Mouse (Mus musculus) kidney, postnatal 0 days (tissue): ENCODE results near the gene Ksr2. TPM values are rescaled to one million over a fixed set of nuclear protein-coding genes. Genes with fewer than 3 reads are reported as not detected.

Experiments used
- ATAC-seq: fragments of 200-750 bp; cut with Nextera tagmentation; replicated peaks from 2 replicates; pipeline ENCODE4 v1.8.0; 2017; ENCODE audit warnings: low read depth, moderate number of reproducible peaks, moderate TSS enrichment, moderate library complexity; ENCODE audit not compliant: low FRiP score
- DNase-seq: peaks from one replicate; pipeline ENCODE4 v3.0.0-alpha.2; 2016; ENCODE audit warnings: low spot score
- H3K27ac ChIP-seq: fragments of 300-500 bp; sonication (generic); 2 replicates; pipeline ENCODE4 v1.5.1; 2014; ENCODE audit warnings: mild to moderate bottlenecking
- H3K27me3 ChIP-seq: fragments of 300-500 bp; sonication (generic); 2 replicates; pipeline ENCODE4 v1.6.1; 2014; ENCODE audit warnings: low read length, mixed read lengths; ENCODE audit not compliant: insufficient read depth
- H3K36me3 ChIP-seq: fragments of 300-500 bp; sonication (generic); 2 replicates; pipeline ENCODE4 v1.6.1; 2014; ENCODE audit warnings: low read length, mixed read lengths; ENCODE audit not compliant: insufficient read depth
- H3K4me1 ChIP-seq: fragments of 300-500 bp; sonication (generic); replicated peaks from 2 replicates; pipeline ENCODE4 v1.6.1; 2014; ENCODE audit warnings: antibody characterized with exemption, low read length, mixed read lengths; ENCODE audit not compliant: insufficient read depth
- H3K4me2 ChIP-seq: fragments of 300-500 bp; sonication (generic); 2 replicates; pipeline ENCODE4 v1.6.1; 2014; ENCODE audit warnings: mild to moderate bottlenecking, low read length, moderate library complexity, mixed read lengths
- H3K4me3 ChIP-seq: fragments of 300-500 bp; sonication (generic); replicated peaks from 2 replicates; pipeline ENCODE4 v1.5.1; 2014; ENCODE audit warnings: low read depth, low read length
- H3K9ac ChIP-seq: fragments of 300-500 bp; sonication (generic); 2 replicates; pipeline ENCODE4 v1.6.1; 2014; ENCODE audit warnings: low read depth, low read length
- H3K9me3 ChIP-seq: fragments of 300-500 bp; sonication (generic); replicated peaks from 2 replicates; pipeline ENCODE4 v1.6.1; 2016; ENCODE audit warnings: low read length, inconsistent platforms, mixed read lengths
- CTCF ChIP-seq: IDR thresholded peaks from 2 replicates; pipeline ENCODE4 v1.5.1; 2016; ENCODE audit warnings: antibody characterized with exemption, low read depth, mild to moderate bottlenecking, moderate library complexity
- WGBS: fragments of 180-500 bp; shearing (Covaris S2); extraction: QIAGEN DNeasy Blood & Tissue Kit; methylation state at CpG from one replicate; pipeline ENCODE4 v1.1.7; 2014; 5-methylcytosine and 5-hydroxymethylcytosine counted together
- polyA plus RNA-seq: library from polyadenylated mRNA; unstranded; fragments of >200 nt; fragmentation: Nextera tagmentation; extraction: Ambion mirVana; gene quantifications from 2 replicates; pipeline ENCODE4 v1.2.1, GENCODE M21; 2015

The Ksr2 gene
- polyA plus RNA-seq, 1 experiment from 2014 or later, result 0.71 TPM

DNA sequence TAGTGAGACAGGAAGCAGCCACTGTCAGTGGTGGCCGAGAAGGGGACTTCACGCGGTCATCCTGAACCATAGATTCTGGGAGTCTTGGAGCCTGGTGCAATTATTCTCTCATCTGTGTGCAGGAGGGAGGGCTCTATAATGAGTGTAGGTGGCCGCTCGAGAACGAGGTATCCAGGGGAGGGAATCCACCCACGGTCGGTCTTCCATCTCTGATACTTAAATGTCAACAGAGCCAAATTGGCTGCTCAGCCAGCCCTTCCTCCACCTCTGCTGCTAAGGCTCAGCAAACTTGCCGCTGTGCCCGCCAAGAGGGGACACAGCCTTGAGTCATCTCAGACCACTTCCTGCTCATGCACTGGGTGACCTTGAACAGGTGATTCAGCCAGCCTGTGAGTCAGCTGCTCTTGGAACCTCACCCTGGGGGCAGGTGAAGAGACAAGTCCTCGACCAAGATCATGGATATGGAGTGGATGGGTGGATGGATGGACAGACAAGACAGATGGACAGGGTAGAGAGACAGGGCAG, 330.9 kb downstream of the Ksr2 start:
- ATAC-seq, result peak; percentile 64

DNA sequence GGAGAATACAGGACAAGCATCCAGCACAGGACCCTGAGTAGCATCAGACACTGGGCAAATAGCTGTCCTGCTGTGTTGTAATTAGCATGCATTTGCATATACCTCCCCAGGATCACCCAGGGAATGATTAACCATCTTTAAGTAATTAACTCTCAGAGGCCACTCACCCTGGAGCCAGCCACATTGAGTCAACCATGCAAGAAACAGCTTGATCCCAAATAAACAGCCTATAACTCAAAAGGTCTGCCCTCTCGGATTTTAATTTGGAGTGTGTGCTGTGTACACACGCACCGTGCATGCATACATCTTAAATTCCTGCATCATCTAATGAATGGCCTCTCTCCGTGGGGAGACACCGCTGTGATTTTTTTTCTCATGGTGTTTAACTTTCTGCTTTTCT, 335.6 kb downstream of the Ksr2 start:
- H3K4me1 ChIP-seq, result no peaks in the 10 kb centered on the region
- H3K36me3 ChIP-seq, result no peaks in the 10 kb centered on the region
- 14% methylated on average over 5 of the region's 5 CpGs for WGBS
- no peak overlapping the region for H3K4me3 ChIP-seq
- TF ChIP-seq CTCF, result no peak
- peak overlapping the region; percentile 54 for H3K27ac ChIP-seq
- H3K9ac ChIP-seq, result no peak overlapping the region
- peak; percentile 37 for DNase-seq
- no peaks in the 10 kb centered on the region for H3K9me3 ChIP-seq
- H3K27me3 ChIP-seq, result no peaks in the 10 kb centered on the region
- peak; percentile 50; the same call in 1 of the 2 replicates for ATAC-seq
- H3K4me2 ChIP-seq, result no peak overlapping the region

More for the DNA sequence above, 330.9 kb downstream of the Ksr2 start:
- Histone ChIP-seq H3K27me3 (no peaks in the 10 kb centered on the region), H3K9ac (no peak overlapping the region), H3K27ac (no peak overlapping the region), H3K4me2 (no peak overlapping the region), H3K4me1 (no peaks in the 10 kb centered on the region), H3K36me3 (no peaks in the 10 kb centered on the region), H3K4me3 (no peak overlapping the region), H3K9me3 (no peaks in the 10 kb centered on the region)
- DNase-seq, result no peak
- WGBS, result 47% methylated on average over 11 of the region's 11 CpGs
- TF ChIP-seq CTCF, result no peak

- Histone ChIP-seq H3K4me2 (no peak overlapping the region), H3K4me3 (no peak overlapping the region), H3K36me3 (no peaks in the 10 kb centered on the region), H3K4me1 (no peaks in the 10 kb centered on the region), H3K27me3 (no peaks in the 10 kb centered on the region), H3K27ac (no peak overlapping the region), H3K9me3 (no peaks in the 10 kb centered on the region), H3K9ac (no peak overlapping the region)
- WGBS, result 58% methylated on average over 12 of the region's 12 CpGs
- no peak for TF ChIP-seq CTCF
- ATAC-seq (no peak), DNase-seq (no peak)
Measured at GRCm38 (mm10) chr5:117757696-117758482, 344.1 kb downstream of the Ksr2 start.

DNA sequence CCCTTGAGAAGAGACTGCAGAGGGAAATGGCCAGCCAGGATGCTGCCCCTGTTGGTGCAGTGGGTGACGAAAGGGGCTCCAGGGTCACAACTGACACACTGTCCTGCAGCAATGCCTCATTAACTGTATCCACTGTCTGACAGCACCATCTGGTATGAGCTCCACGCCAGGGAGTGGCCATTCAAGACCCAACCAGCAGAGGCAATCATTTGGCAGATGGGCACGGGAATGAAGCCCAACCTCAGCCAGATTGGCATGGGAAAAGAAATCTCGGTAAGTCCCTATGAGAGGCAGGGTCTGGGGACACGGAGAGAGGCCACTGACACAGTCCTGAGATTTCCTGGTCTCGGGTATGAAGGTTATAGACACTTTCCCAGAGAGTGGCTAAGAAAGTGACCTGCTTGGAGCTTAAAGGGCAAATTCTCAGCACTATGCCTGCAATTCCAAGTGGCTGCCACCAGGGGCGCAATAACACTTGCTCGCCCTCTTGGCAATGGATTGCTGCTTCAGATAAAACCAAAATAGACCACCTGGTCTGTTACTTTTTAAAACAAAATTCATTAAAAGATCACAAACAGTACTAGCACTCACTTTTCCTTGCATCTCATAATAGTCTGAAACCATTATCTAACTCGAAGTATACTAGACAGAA, 347.5 kb downstream of the Ksr2 start:
- H3K27ac ChIP-seq, result no peak overlapping the region
- no peak for DNase-seq
- ATAC-seq, result no peak
- WGBS, result 68% methylated on average over 9 of the region's 9 CpGs
- H3K36me3 ChIP-seq, result no peaks in the 10 kb centered on the region
- H3K4me2 ChIP-seq, result no peak overlapping the region
- peak; percentile 30; the same call in 1 of the 2 replicates for TF ChIP-seq CTCF
- H3K4me3 ChIP-seq, result no peak overlapping the region
- no peaks in the 10 kb centered on the region for H3K27me3 ChIP-seq
- no peaks in the 10 kb centered on the region for H3K9me3 ChIP-seq
- no peaks in the 10 kb centered on the region for H3K4me1 ChIP-seq
- H3K9ac ChIP-seq, result no peak overlapping the region

GRCm38 (mm10) chr5:117764496-117764895, 350.7 kb downstream of the Ksr2 start:
- TF ChIP-seq CTCF, result peak; percentile 38; the same call in 1 of the 2 replicates
- Histone ChIP-seq H3K9ac (no peak overlapping the region), H3K4me1 (no peaks in the 10 kb centered on the region), H3K36me3 (no peaks in the 10 kb centered on the region), H3K27ac (0 out of 2 replicates have a peak overlapping the region, but pooled peaks have one; percentile 1), H3K4me2 (no peak overlapping the region), H3K9me3 (no peaks in the 10 kb centered on the region), H3K27me3 (no peaks in the 10 kb centered on the region), H3K4me3 (no peak overlapping the region)
- DNase-seq, result peak; percentile 44
- peak; percentile 86 for ATAC-seq
- 55% methylated on average over 9 of the region's 9 CpGs for WGBS

DNA sequence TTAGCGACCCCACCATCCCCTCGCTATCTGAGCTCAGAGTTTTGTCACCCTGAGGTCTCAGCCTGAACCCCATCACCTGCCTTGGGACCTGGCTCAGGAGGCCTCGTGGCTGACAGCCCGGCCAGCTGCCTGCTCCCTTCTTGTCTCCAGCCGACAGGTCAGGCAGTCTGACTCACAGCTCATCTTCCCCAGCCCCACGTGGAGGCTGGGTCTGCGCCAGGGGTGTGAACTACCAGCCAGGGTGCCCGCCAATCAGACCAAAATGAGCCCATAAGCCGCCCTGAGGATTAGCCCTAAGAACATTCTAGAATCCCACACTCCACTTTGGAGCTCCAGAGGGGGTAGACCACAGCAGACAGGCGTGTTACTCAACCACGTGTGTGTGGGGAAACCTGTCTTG, 365.4 kb downstream of the Ksr2 start:
- Histone ChIP-seq H3K4me2 (no peak overlapping the region), H3K27ac (no peak overlapping the region), H3K4me1 (0 out of 2 replicates have a peak, but pooled peaks cover 4% of the 10 kb centered on the region), H3K27me3 (no peaks in the 10 kb centered on the region), H3K36me3 (no peaks in the 10 kb centered on the region), H3K9ac (no peak overlapping the region), H3K4me3 (no peak overlapping the region), H3K9me3 (no peaks in the 10 kb centered on the region)
- TF ChIP-seq CTCF, result no peak
- WGBS, result 66% methylated on average over 11 of the region's 11 CpGs
- no peak for ATAC-seq
- DNase-seq, result no peak
